Mouse (Mus musculus) gastrocnemius, adult 18-20 months (tissue): ENCODE data around the gene Mgll. TPM values are rescaled to one million over a fixed set of nuclear protein-coding genes. Genes with fewer than 3 reads are reported as not detected.
A peak's percentile ranks its signal among the peaks of the same experiment; 100 is the strongest.

Source experiments
- DNase-seq: peaks from one replicate; pipeline ENCODE4 v3.0.0; 2021; ENCODE audit warnings: low spot score
- total RNA-seq, 2 experiments: library from RNA; stranded (reverse); gene quantifications; 2 replicates each; pipeline ENCODE4 v1.2.3; 2021

Mgll gene
- total RNA-seq, 2 experiments from 2014 or later, result 25.2 to 45.8 TPM

GRCm38 (mm10) chr6:88827395-88828205 lies 103.4 kb downstream of the Mgll start:
- no peak for DNase-seq

GRCm38 (mm10) chr6:88828206-88829009 lies 104.2 kb downstream of the Mgll start:
- no peak for DNase-seq

GRCm38 (mm10) chr6:88829579-88829978 lies 105.4 kb downstream of the Mgll start:
- no peak for DNase-seq

GRCm38 (mm10) chr6:88830112-88830702 lies 106.0 kb downstream of the Mgll start:
- no peak for DNase-seq

GRCm38 (mm10) chr6:88831456-88831855 lies 107.2 kb downstream of the Mgll start:
- DNase-seq, result peak; percentile 62

- no peak for DNase-seq
Measured at GRCm38 (mm10) chr6:88832663-88833062, 108.5 kb downstream of the Mgll start.

- no peak for DNase-seq
Measured at GRCm38 (mm10) chr6:88833340-88834140, 109.3 kb downstream of the Mgll start.

GRCm38 (mm10) chr6:88835047-88835446 lies 110.8 kb downstream of the Mgll start:
- no peak for DNase-seq

GRCm38 (mm10) chr6:88836178-88836819 lies 112.1 kb downstream of the Mgll start:
- no peak for DNase-seq

GRCm38 (mm10) chr6:88837999-88838398 lies 113.8 kb downstream of the Mgll start:
- no peak for DNase-seq

- DNase-seq, result no peak
Measured at GRCm38 (mm10) chr6:88838613-88839012, 114.4 kb downstream of the Mgll start.

- no peak for DNase-seq
Measured at GRCm38 (mm10) chr6:88839135-88839970, 115.1 kb downstream of the Mgll start.

GRCm38 (mm10) chr6:88840211-88840610 lies 116.0 kb downstream of the Mgll start:
- no peak for DNase-seq

- DNase-seq, result no peak
Measured at GRCm38 (mm10) chr6:88840791-88841513, 116.7 kb downstream of the Mgll start.

GRCm38 (mm10) chr6:88841514-88841780 lies 117.2 kb downstream of the Mgll start:
- DNase-seq, result no peak

GRCm38 (mm10) chr6:88841781-88842689 lies 117.8 kb downstream of the Mgll start, which contains the start of gene Abtb1:
Gene Abtb1, minus strand, starts transcription at chr6:88841984.
- DNase-seq, result peak; percentile 100

GRCm38 (mm10) chr6:88842731-88843151 lies 118.5 kb downstream of the Mgll start:
- DNase-seq, result no peak

- no peak for DNase-seq
Measured at GRCm38 (mm10) chr6:88843241-88843640, 119.0 kb downstream of the Mgll start.
